Mouse (Mus musculus) frontal cortex, postnatal 36 days (tissue): ENCODE measurements at regions not wholly inside any gene's neighbourhood (a gene's known extent, or its start where the extent isn't known, plus 50 kb on each side); places are given as distances from the start of the nearest gene placed in this dataset.
A peak's percentile ranks its signal among the peaks of the same experiment; 100 is the strongest.
"Not testable (repeated sequence)": the region's sequence is repeated elsewhere in the genome, so short reads cannot be mapped to it uniquely, and the experiment has no call there.

Source experiments
- DNase-seq, 2 experiments: peaks; one replicate each; pipeline ENCODE4 v3.0.0; 2022; ENCODE audit warnings: low spot score in 2 of 2

DNA sequence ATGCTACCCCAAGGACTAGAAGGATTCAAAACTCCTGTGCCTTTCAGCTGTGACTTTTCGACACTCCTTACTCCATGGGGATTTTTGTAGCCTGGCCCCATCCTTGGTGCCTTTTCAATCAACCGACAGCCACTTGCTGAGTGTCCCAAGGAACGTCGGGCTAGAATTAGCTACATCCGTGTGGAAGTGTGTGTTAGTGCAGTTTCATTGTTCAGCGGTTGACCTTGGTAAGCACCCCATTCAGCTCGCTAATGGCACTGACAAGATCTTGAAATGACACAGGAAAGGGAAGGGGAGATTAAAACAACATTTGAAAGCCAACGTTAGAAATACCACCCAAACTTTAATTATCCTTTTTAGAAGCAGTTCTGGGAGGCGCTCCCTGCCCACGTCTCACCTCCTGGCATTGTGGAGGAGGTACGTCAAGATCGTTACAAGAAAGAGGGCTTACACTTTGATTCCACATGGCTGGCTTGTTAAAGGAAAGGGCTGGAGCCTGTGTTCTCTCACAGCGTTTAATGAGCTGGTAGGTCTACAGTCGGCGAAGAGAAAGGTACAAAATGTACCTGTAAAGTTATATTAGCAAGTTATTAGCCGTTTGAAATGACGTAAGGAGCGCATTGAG, 536.4 kb downstream of the Fam19a2 start:
- DNase-seq, result peak; percentile 9 to 11

DNA sequence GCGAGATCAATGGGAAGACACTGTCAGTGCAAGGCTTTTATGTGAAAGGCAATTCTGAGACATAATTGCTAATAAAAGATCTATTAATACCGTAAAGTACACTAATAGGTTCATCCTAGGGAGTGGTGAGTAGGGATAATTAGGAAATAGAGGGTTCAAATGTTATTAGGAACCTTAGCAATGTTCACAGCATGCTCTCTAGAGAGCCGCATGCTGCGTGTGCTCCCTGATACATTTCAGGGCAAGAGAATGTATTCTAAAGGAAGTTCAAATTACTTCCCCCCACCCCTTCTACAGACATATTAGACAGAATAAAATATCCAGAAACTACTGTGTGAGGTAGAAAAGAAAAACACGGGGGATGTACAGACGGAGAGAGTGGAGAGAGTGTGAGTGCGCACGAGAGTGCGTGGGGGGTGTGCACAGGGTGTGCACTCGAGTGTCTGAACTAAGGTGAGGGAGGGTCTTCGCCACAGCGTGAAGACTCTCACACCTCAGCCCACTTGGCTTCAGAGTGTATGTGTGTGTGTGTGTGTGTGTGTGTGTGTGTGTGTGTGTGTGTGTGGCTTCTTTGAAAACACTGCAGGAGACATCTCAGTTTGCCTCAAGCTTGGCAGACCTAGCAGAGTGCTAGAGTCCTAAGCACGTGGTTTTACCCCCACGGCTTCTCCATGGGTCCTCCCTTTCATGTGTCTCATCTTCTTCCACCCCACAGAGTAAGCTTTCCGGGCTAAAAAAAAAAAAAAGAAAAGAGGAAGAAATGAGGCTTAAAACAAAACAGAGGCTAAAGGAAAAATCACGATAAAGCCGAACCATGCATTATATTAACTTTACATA, 537.1 kb downstream of the Fam19a2 start:
- peak in 1 of 2 experiments; percentile 12 for DNase-seq

DNA sequence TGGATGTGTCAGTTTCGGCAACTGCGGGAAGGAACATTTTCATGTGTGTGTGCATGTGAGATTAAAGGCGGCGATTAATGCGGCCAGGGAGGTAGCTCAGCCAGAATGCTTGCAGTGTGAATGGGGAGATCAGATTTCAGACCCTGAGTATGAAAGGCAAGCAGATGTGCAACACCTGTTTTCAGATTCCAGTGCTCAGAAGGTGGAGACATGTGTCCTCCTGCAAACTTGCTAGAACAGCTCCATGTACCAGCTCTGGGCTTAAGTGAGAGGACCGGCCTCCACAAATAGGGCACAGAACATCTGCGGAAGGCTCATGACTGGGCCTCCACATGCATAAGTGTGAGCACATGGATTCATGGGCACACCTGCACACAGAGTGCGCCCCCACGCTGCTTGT, 547.1 kb downstream of the Fam19a2 start:
- no peak for DNase-seq

DNA sequence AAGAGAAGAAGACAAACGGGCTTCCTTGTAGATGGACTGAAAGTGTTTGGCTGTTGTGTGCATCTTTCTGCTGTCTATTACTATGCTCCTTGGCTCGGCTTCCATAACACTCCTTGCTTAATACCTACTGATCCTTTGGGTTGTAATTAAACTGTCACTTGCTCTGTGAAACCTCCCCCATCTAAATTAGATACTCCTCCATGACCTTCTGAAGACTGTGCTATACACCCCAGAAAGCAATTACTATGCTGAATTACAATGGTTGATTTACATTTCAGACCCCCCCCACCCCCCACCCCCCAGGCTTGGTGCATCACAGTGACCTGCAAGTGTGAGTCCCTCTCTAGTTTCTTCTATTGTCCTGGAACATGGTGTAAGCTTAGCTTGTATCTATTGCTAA, 549.3 kb downstream of the Fam19a2 start:
- no peak for DNase-seq

DNA sequence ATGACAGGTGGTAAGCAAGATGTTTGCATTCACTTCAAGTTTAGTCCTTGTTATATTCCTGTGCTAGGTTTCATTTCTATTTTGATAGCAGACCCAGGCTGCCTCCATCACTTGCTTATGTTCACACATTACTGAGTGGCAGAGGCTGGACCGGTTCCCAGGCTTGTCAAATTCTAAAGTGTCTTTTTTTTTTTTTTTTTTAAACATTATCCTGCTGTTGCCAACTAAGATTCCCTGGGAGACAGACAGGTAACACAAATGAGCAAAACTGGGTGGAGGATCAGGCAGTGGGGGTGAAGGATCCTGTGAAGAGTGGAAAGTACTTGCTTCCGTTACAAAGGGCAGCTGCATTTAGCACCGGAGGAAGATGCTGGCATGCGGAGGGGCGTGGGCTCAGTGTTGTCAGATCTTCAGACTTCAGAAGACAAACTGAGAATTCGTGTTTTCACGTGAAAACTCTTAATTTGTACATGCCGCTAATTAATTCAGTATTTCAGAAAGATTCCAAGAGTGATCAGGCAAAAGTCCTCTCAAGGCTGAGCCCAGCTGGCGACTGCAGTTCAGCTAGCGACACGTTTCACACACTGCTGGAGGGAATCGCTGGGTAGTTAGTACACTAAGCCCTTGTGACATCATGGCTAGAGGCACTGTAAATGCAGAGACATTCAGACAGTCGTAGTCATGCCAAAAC, 576.4 kb downstream of the Fam19a2 start:
- DNase-seq, result peak; percentile 46 to 71

DNA sequence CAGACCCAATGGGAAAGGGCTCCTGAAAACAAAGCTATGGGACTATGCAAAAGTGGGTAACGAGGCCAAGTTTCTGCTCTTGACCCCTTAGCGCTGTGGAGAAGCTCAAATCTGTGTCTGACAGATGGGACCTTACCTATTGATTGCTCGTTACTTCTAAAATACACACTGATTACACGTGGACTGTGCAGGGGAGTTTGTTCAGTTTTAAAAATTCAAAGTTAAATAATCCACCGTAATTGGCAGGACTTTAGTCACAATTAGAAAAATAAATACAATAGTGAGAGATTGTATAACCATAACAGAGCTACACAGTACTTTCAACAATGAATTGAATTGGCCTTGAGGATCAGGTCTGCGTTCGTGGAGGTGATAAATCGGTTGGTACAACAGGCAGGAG, 578.3 kb downstream of the Fam19a2 start:
- DNase-seq, result no peak

DNA sequence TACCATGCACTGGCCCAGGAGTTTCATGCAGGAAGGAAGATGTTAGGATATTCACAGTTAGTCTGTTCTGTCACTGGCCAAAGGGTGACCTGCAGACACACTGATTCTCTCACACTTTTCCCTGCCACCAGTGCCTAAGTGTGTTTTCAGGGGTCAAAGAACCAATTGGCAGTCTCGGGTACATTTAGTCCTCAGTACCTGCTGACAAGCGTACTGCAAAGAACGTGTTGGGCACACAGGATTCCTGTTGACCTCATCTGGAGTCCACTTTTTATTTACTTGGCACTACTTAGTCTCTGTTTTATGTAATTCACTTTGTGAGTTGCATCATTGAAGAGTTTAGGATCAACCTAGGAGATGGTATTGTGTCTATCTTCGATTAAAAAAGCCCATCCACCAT, 579.8 kb downstream of the Fam19a2 start:
- DNase-seq, result no peak

DNA sequence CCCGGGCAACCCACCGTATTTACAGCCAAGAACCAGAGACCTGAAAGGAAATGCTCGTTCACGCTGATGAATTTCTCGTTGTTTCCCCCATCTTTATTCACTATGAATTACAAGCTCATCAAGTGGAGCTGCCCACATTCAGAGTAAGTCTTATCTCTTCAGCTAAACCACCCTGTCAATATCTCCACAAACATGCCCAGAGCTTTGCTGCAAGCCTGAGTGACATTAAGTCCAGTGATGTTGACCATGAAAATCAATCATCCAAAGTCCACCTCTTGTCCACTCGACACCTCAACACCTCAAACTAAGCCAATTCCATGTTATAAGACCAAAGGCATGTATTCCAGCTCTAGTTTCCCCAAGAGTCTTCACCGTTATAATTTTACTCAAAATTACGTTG, 582.8 kb downstream of the Fam19a2 start:
- no peak for DNase-seq

DNA sequence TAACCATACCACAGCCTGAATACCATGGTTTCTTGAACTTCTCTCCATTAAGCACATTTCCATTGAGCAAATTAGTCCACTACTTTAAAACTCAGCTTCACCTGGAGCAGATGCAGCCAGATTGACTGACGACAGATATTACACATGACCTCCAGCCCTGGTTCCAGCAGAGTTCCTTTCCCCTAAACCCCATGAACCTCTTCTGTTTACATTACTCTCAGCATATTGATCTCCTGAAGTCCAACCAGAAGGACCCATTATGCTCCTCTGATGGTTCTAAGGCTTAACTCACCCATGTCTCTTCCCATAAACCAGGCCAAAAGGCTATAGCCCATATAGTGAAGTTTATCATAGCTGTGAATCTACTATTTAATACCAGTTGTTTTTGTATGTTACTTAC, 584.8 kb downstream of the Fam19a2 start:
- DNase-seq, result no peak

DNA sequence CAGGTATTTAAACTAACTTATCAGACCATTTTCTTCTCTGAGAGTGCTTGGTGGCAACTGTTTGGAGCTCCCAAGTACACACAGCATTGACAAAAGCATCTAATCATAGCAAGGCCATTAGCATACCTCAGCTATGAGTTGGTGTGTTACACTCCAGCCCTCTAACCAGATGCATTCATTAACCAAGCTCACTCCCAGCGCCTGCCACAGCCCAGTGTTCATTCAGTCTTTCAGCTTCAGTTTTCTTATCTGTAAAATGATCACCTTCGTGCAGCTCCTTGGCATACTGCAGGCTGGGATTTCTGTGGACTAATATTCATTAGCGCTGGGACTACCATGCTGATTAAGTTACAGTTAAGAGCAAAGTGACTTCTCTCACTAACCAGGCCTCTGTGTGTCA, 611.7 kb downstream of the Fam19a2 start:
- no peak for DNase-seq

DNA sequence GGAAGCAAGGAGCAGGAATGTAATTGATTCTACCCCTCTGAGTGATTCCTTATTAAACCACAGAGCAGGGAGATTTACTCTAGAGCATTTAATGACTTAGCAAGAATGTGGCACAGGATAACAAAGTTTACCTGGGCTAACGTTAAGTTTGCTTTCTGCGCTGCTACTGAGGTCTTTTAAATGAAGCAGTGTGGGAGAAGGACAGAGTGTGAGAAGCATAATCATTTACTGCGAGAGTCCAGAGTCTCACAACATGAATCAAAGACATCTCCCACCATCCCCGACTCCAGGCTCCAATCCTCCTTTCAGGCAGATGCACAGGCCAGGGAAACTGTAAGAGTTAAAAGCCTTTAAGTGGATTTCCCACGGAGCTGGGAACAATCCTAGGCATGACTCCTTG, 612.1 kb downstream of the Fam19a2 start:
- no peak for DNase-seq

DNA sequence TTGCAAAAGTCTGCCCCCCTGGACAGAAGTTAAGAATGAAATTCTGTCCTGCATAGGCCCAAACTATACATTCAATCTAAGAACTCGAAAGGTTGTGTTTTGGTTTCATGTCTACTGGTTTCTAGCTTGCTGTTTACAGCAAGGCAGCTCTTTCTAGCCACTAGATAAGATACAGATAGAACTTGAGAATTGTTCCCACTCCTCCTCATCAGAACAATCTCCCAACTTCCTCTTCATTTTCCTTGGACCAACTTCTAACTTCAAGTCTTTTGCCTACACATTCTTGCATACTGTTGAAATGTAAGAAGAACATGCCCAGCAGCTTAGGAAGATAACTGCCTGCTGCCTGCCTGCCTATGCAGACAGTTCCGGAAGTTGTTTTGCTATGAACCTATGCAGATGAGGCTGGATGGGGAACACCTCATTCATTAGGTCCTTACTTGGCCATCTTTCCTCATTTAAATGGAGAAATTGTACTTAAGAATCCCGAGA, 624.9 kb downstream of the Fam19a2 start:
- peak in 1 of 2 experiments; percentile 29 for DNase-seq

DNA sequence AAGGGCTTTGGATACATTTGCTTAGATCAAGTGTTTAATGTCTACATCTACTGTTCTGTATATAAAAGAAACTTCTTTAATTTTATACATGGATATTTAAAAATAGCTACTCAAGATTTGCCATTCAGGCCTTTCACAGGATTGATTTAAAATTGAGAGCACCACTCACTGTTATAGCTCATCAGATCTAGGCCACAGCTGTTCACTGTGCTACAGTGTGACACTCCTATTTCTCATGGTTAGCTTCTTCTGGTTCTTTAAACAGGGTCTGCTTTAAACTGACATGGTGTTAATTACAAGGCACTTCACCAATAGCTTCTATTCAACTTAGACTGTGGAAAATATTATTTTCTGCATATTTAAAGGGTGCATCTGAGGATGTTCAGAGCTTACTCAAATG, 655.3 kb downstream of the Fam19a2 start:
- peak in 1 of 2 experiments; percentile 44 for DNase-seq

DNA sequence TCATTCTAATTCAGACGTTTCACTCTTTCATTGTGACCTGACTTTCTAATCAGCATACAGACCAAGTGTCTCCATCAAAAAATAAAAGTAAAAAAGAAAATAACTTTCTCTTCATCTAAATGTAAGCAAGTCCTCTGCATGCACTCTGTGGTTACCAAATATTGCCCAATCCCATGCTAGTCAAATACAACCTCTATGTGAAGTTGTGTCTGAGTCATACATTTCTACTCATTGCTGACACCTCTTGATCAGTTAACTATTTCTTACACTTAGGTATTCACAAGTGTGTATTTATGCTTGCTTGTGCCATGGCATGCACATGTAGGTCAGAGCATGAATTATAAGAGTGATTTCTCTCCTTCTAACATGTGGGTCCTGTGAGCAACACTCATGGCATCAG, 666.2 kb downstream of the Fam19a2 start:
- DNase-seq, result no peak

DNA sequence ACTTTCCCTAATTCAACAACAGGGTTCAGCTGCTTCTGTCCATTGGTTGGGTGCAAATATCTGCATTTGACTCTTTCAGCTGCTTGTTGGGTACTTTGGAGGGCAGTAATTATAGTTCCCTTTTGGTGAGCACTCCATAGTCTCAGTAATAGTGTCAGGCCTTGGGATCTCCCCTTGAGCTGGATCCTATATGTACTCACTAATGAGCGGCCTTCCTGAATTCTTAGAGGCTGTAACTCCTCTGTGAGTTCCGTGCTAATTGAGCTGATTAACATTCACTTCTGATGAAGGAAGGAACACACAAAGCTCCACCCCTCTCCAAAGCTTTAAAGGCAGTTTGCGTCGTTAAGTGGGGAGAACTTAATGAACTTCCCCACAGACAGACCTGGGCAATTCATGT, 674.9 kb downstream of the Fam19a2 start:
- not testable (repeated sequence) for DNase-seq
